Mouse (Mus musculus) cerebellum, postnatal 36 days (tissue): ENCODE measurements around the gene Tnp2.
"Not testable (repeated sequence)": the region's sequence is repeated elsewhere in the genome, so short reads cannot be mapped to it uniquely, and the experiment has no call there.

Source experiments
- DNase-seq, 2 experiments: peaks; one replicate each; pipeline ENCODE4 v3.0.0; 2021 to 2022; ENCODE audit warnings: mixed read lengths in 2 of 2

Gene Tnp2

DNA sequence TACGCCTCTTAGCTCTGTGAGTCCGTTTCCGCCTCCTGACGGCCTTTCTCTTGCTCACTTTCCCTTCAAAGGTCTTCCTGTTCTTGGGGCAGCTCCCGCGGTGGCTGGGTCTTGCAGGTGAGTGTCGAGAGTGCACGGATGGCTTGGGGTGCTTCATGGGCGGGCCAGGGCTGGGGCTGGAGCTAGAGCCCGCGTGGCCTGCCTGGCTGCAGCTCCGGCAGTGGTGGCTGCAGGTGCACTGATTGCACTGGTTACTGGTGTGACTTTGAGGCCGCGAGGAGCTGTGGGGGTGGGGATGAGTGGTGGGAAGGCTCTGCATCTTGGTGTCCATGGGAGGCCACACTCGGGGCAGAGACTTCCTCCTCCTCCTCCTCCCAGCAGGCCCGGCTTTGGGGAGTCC, at the start of gene Tnp2:
Gene Tnp2, minus strand, starts transcription at position 390 of the 400 bp plus-strand sequence.
- DNase-seq: no peak

- no peak for DNase-seq
These were observed 49.4 kb upstream of the Tnp2 start for GRCm38 (mm10) chr16:10837903-10838302.

- no peak for DNase-seq
These were observed 48.8 kb upstream of the Tnp2 start for GRCm38 (mm10) chr16:10837250-10837649.

GRCm38 (mm10) chr16:10836388-10836787, 47.9 kb upstream of the Tnp2 start:
- DNase-seq: no peak

- DNase-seq: peak; percentile 83 to 86
These were observed 46.6 kb upstream of the Tnp2 start, which contains the start of gene Rmi2 for GRCm38 (mm10) chr16:10834911-10835587. Gene Rmi2 (plus strand): TSS chr16:10835059.

- no peak for DNase-seq
These were observed 46.1 kb upstream of the Tnp2 start for GRCm38 (mm10) chr16:10834542-10834910.

- DNase-seq: no peak
These were observed 40.0 kb upstream of the Tnp2 start for GRCm38 (mm10) chr16:10828461-10828805.

DNA sequence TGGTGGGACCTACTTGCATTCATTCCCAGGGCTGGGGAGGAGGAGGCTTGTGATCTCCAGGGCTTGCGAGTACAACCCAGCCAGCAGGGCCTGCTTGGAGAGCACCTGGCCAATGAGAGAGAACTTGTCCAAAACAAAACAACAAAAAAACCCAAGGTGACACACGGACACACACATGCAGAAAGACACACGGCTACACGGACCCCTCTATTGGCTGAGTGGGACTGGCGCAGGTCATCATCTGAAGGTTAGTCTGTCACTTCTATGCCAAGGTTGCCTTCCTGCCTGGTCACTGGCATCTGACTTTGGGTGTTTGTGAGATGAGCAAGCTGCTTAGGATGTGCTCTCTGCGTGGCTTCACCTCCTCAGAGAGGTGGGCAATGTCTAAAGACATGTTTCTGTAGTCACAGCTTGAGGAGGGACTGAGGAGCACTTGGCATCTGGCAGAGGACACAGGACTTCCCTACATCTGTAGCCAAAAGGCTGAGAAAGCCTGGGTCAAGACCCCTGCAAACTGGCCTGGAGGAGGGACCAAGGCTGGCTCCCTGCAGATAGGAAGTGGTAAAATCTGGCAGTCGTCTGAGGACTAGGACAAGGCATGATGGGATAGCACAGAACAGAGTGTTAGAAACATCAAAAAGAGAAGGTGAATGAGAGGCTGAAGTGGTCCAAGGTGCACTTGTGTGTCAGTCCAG, 39.5 kb upstream of the Tnp2 start:
- DNase-seq: no peak

DNA sequence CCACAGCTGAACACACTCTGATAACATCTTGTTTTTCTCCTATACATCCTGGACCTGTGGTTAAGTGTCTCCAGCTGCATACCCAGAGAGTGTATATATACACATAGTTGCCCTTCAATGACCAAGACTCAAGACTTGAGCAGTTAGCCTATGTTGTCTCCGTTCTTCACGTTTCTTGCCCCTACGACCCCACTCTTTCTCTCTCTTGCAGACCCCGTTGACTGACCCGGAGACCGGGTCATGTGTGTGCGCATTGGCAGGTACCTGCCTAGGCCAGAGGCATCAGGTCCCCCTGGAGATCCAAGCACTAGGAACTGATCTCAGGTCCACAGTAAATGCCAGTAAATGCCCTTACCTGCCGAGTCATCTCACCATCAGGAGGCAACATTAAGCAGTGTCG, 38.8 kb upstream of the Tnp2 start:
- no peak for DNase-seq

DNA sequence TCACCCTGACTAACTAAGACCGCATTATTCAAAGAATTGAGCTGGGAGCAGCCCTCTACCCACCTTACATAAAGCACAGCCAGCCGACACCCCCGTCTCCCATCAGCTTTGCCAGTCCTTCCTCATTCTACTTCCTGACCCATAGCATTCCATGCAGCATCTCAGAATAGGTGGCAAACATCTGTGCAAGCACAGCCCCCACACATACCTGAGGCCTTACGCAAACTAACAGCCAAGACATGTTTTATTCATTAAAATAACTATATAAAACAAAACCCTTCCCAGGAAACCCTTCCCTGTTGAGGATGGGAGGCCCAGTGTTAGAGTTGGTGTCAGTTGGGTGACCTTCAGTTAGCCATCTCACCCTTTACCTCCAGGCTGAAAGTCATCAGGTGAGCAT, 37.4 kb upstream of the Tnp2 start:
- DNase-seq: no peak

DNA sequence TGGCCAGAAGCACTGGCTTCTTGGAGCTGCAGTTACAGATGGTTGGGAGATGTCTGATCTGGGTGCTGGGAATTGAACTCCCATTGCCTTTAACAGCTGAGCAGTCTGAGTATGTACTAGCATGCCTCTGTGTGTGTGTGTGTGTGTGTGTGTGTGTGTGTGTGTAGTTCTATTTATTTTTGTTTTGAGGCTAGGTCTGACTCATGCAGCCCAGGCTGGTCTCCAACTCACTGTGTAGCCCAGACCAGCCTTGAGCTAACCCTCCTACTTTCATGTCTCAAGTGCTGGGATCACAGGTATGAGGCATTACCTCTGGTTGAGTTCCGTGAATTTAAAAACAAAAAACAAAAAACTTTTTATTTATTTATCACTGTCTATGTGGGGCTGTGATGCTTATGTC, 36.1 kb upstream of the Tnp2 start:
- DNase-seq: no peak

- no peak for DNase-seq
These were observed 32.9 kb upstream of the Tnp2 start for GRCm38 (mm10) chr16:10821387-10821786.

DNA sequence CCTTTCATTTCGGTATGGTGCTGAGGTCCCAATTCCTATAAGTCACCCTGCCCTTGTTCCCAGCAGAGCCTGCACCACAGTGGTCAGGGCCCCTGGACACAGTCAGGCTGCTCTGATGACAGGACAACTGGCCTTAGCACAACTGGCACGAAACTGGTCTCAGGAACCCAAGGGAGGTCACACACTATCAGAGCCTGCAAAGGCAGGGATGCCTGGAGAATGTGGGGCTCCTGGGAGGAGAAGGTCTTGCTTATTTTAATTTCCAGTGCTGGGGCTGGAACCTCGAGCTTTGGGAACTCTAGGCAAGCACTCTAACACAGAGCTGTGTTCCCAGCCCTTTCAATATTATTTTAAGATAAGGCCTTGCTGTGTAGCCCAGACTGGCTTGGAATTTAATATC, 31.5 kb upstream of the Tnp2 start:
- DNase-seq: no peak

DNA sequence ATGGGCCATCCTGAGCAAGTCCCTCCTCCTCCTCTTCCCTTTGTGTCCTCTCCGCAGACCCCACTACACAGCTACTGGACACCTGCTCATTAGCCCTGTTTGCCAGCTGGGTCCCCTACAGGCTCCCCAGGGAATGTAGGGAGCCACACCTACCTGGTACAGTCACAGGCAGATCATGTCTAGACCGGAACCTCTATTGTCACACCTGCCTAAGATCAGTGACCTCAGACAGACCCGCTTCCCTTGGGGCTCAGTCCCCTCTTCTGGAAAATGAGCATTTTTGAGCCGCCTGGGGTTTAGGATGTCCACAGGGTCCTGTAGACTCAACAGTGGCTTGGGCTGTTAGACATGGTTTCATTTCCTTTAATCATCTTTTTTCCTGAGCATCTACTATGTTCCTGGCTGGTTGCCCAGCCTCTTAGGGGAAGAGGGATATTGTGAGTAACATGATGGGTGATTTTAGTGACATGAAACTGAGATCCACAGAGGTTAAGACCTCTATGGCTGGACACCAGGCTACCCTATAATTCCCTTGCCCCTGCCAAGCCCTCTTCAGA, 30.2 kb upstream of the Tnp2 start:
- DNase-seq: no peak

GRCm38 (mm10) chr16:10814864-10815263, 26.4 kb upstream of the Tnp2 start:
- DNase-seq: no peak

GRCm38 (mm10) chr16:10813726-10814125, 25.3 kb upstream of the Tnp2 start:
- no peak for DNase-seq

DNA sequence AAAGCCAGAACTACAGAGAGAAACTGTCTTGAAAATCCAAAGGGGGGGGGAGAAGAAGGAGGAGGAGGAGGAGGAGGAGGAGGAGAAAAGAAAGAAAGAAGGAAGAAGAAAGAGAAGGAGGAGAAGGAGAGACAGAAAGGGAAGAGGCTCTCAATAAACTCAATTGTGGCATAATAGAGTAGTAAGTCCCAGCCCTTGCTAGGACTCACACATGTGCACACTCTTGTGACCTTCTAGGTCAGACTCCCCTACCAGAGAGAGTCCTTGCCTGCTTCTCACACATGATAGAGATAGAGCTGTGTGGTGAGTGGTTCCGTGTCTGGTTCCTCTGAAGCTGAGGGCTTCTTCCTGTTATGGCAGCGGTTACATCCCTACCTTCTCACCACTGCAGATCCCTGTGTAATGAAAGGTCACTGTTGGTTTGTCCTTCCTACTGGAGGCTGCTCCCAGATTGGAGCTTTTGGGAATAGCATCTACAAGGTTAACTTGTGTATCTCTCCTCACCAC, 24.5 kb upstream of the Tnp2 start, which contains the start of gene Gm11172:
Gene Gm11172, plus strand, starts transcription at position 51 of the 507 bp plus-strand sequence.
- no peak for DNase-seq

GRCm38 (mm10) chr16:10810376-10810775, 21.9 kb upstream of the Tnp2 start:
- peak; percentile 43 to 52 for DNase-seq

GRCm38 (mm10) chr16:10805789-10806527, 17.5 kb upstream of the Tnp2 start, which contains the start of gene Prm1:
Gene Prm1 (minus strand): TSS chr16:10805839.
- no peak for DNase-seq

- DNase-seq: not testable (repeated sequence)
These were observed 14.0 kb upstream of the Tnp2 start for GRCm38 (mm10) chr16:10802420-10802819.

- DNase-seq: no peak
These were observed 7.6 kb upstream of the Tnp2 start, which contains the start of gene Prm2 for GRCm38 (mm10) chr16:10796034-10796433. Gene Prm2 (minus strand): TSS chr16:10796134.

GRCm38 (mm10) chr16:10790702-10791101, 2.2 kb upstream of the Tnp2 start, which contains the start of gene Prm3:
Gene Prm3 (minus strand): TSS chr16:10790914.
- no peak for DNase-seq

DNA sequence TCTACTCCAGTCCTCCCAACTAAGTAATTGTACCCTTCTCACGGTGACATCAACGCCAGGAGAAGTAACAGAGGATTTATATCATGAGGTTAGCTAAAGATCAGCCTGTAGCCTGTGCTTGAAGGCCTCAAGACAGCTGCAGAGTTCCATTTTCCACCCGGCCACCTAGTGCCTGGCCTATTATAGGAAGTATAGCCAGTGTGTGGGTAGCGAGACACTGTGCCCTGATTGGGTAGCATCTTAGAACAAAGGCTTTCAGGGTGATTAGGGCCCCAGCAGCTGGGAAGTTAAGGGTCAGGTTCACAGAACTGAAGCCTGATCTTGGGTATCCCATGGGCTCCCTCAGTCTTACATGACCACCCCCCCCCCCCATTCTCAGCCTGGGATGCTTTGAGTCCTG, 406 bp upstream of the Tnp2 start:
- no peak for DNase-seq
